Mouse (Mus musculus) mesoderm, embryonic 11.5 days (tissue): ENCODE data around the gene Tox2.

Source experiments
- DNase-seq: peaks from one replicate; pipeline ENCODE4 v3.0.0-alpha.2; 2012; ENCODE audit warnings: low read depth, low spot score

Gene Tox2

GRCm38 (mm10) chr2:163205262-163205647, 2.3 kb downstream of the Tox2 start:
- no peak for DNase-seq

- DNase-seq: peak; percentile 81
These were observed 3.0 kb downstream of the Tox2 start for GRCm38 (mm10) chr2:163205737-163206490.

- DNase-seq: no peak
These were observed 4.4 kb downstream of the Tox2 start for GRCm38 (mm10) chr2:163207315-163207714.

GRCm38 (mm10) chr2:163209139-163209538, 6.2 kb downstream of the Tox2 start:
- no peak for DNase-seq

- DNase-seq: no peak
These were observed 10.2 kb downstream of the Tox2 start for GRCm38 (mm10) chr2:163213085-163213484.

- no peak for DNase-seq
These were observed 15.2 kb downstream of the Tox2 start for GRCm38 (mm10) chr2:163218095-163218494.

- DNase-seq: no peak
These were observed 15.6 kb downstream of the Tox2 start for GRCm38 (mm10) chr2:163218571-163218970.

GRCm38 (mm10) chr2:163219447-163219846, 16.5 kb downstream of the Tox2 start:
- DNase-seq: no peak

- no peak for DNase-seq
These were observed 17.8 kb downstream of the Tox2 start for GRCm38 (mm10) chr2:163220706-163221105.

- DNase-seq: no peak
These were observed 22.4 kb downstream of the Tox2 start for GRCm38 (mm10) chr2:163225302-163225701.

- no peak for DNase-seq
These were observed 26.1 kb downstream of the Tox2 start for GRCm38 (mm10) chr2:163229050-163229449.

- DNase-seq: no peak
These were observed 29.0 kb downstream of the Tox2 start for GRCm38 (mm10) chr2:163231781-163232534.

GRCm38 (mm10) chr2:163233666-163234065, 30.7 kb downstream of the Tox2 start:
- DNase-seq: no peak

GRCm38 (mm10) chr2:163236057-163236456, 33.1 kb downstream of the Tox2 start:
- peak; percentile 52 for DNase-seq

GRCm38 (mm10) chr2:163237999-163238529, 35.1 kb downstream of the Tox2 start:
- no peak for DNase-seq

GRCm38 (mm10) chr2:163239945-163240344, 37.0 kb downstream of the Tox2 start:
- no peak for DNase-seq

GRCm38 (mm10) chr2:163241867-163242266, 38.9 kb downstream of the Tox2 start:
- DNase-seq: peak; percentile 51

GRCm38 (mm10) chr2:163243917-163244852, 41.3 kb downstream of the Tox2 start:
- no peak for DNase-seq

- DNase-seq: no peak
These were observed 46.0 kb downstream of the Tox2 start for GRCm38 (mm10) chr2:163248912-163249311.

GRCm38 (mm10) chr2:163252645-163253044, 49.7 kb downstream of the Tox2 start:
- DNase-seq: no peak

GRCm38 (mm10) chr2:163253248-163254099, 50.5 kb downstream of the Tox2 start:
- no peak for DNase-seq
